Mouse (Mus musculus): ENCODE measurements at regions not wholly inside any gene's neighbourhood (a gene's known extent, or its start where the extent isn't known, plus 50 kb on each side); places are given as distances from the start of the nearest gene placed in this dataset.
A peak's percentile ranks its signal among the peaks of the same experiment; 100 is the strongest.

GRCm38 (mm10) chr4:22301148-22301942 is 56.0 kb upstream of the Fbxl4 start:
- no peak overlapping the region for H3K27ac ChIP-seq (ENCODE audit: low read depth, low read length)
- ATAC-seq (peak; percentile 91), DNase-seq (ENCODE audit: low spot score) (peak; percentile 90)
- H3K4me3 ChIP-seq (ENCODE audit: low read depth, low read length), result no peak overlapping the region
- H3K4me2 ChIP-seq (ENCODE audit: low read length), result no peak overlapping the region
- no peak overlapping the region for H3K9ac ChIP-seq (ENCODE audit: low read length)
- H3K4me1 ChIP-seq (ENCODE audit: control insufficient read depth, insufficient read depth, low read length), result peaks cover 7% of the 10 kb centered on the region; the same call in 1 of the 2 replicates
- no peaks in the 10 kb centered on the region for H3K36me3 ChIP-seq (ENCODE audit: control insufficient read depth, insufficient read depth, low read length)
- 30% methylated on average over 9 of the region's 9 CpGs for WGBS
- H3K9me3 ChIP-seq (replicated peaks; ENCODE audit: control insufficient read depth, low read length), result peaks cover 7% of the 10 kb centered on the region; the same call in 1 of the 2 replicates
- H3K27me3 ChIP-seq (replicated peaks; ENCODE audit: control insufficient read depth, insufficient read depth, low read length), result no peaks in the 10 kb centered on the region

GRCm38 (mm10) chr4:22301943-22302215 is 55.5 kb upstream of the Fbxl4 start:
- Histone ChIP-seq H3K4me3 (ENCODE audit: low read depth, low read length) (no peak overlapping the region), H3K36me3 (ENCODE audit: control insufficient read depth, insufficient read depth, low read length) (no peaks in the 10 kb centered on the region), H3K27ac (ENCODE audit: low read depth, low read length) (no peak overlapping the region), H3K9ac (ENCODE audit: low read length) (no peak overlapping the region), H3K27me3 (replicated peaks; ENCODE audit: control insufficient read depth, insufficient read depth, low read length) (no peaks in the 10 kb centered on the region), H3K4me1 (ENCODE audit: control insufficient read depth, insufficient read depth, low read length) (peaks cover 7% of the 10 kb centered on the region; the same call in 1 of the 2 replicates), H3K9me3 (replicated peaks; ENCODE audit: control insufficient read depth, low read length) (peaks cover 7% of the 10 kb centered on the region; the same call in 1 of the 2 replicates), H3K4me2 (ENCODE audit: low read length) (no peak overlapping the region)
- 7% methylated on average over 4 of the region's 4 CpGs for WGBS
- no peak for DNase-seq (ENCODE audit: low spot score)
- ATAC-seq, result peak; percentile 85

GRCm38 (mm10) chr4:22302262-22302661 is 55.1 kb upstream of the Fbxl4 start:
- peak; percentile 20 for ATAC-seq
- no peak overlapping the region for H3K4me2 ChIP-seq (ENCODE audit: low read length)
- DNase-seq (ENCODE audit: low spot score), result peak; percentile 52

More at GRCm38 (mm10) chr4:22302262-22302661, 55.1 kb upstream of the Fbxl4 start:
- Histone ChIP-seq H3K27ac (ENCODE audit: low read depth, low read length) (no peak overlapping the region), H3K27me3 (replicated peaks; ENCODE audit: control insufficient read depth, insufficient read depth, low read length) (no peaks in the 10 kb centered on the region), H3K9ac (ENCODE audit: low read length) (no peak overlapping the region), H3K4me1 (ENCODE audit: control insufficient read depth, insufficient read depth, low read length) (peaks cover 7% of the 10 kb centered on the region; the same call in 1 of the 2 replicates), H3K36me3 (ENCODE audit: control insufficient read depth, insufficient read depth, low read length) (no peaks in the 10 kb centered on the region), H3K4me3 (ENCODE audit: low read depth, low read length) (no peak overlapping the region), H3K9me3 (replicated peaks; ENCODE audit: control insufficient read depth, low read length) (peaks cover 7% of the 10 kb centered on the region; the same call in 1 of the 2 replicates)
- 43% methylated on average over 1 of the region's 1 CpGs for WGBS
